Mouse (Mus musculus): ENCODE results near the gene Bicc1. TPM values are rescaled to one million over a fixed set of nuclear protein-coding genes. Genes with fewer than 3 reads are reported as not detected.

Bicc1 gene
- total and polyA plus RNA-seq, 3 experiments, result 13.7 to 17.1 (median 14.6) TPM

GRCm38 (mm10) chr10:70876522-70876921, 283.0 kb downstream of the Bicc1 start:
- intact Hi-C loops (cut with DNase I), result no loop called here
- DNase-seq, result no peak
- Histone ChIP-seq H3K9ac (ENCODE audit: low read depth, low read length) (no peak overlapping the region), H3K4me1 (ENCODE audit: control insufficient read depth, insufficient read depth, low read length) (no peaks in the 10 kb centered on the region; the same call in 1 of the 2 replicates), H3K27me3 (ENCODE audit: control insufficient read depth, insufficient read depth, low read length) (no peaks in the 10 kb centered on the region), H3K4me3 (no peak overlapping the region), H3K79me2 (replicated peaks; ENCODE audit: control insufficient read depth, insufficient read depth, low read length) (no peaks in the 10 kb centered on the region), H3K36me3 (ENCODE audit: control insufficient read depth, insufficient read depth, low read length) (no peaks in the 10 kb centered on the region), H3K27ac (no peak overlapping the region)
- TF ChIP-seq POLR2A (IDR thresholded peaks at IDR 0.05; ENCODE audit: insufficient read depth, low read depth, low read length), result no peak
- 89% methylated on average over 9 of the region's 9 CpGs for WGBS

GRCm38 (mm10) chr10:70876119-70876518, 283.4 kb downstream of the Bicc1 start:
- Histone ChIP-seq H3K9ac (ENCODE audit: low read depth, low read length) (no peak overlapping the region), H3K4me1 (ENCODE audit: control insufficient read depth, insufficient read depth, low read length) (no peaks in the 10 kb centered on the region; the same call in 1 of the 2 replicates), H3K27ac (no peak overlapping the region), H3K36me3 (ENCODE audit: control insufficient read depth, insufficient read depth, low read length) (no peaks in the 10 kb centered on the region), H3K27me3 (ENCODE audit: control insufficient read depth, insufficient read depth, low read length) (no peaks in the 10 kb centered on the region), H3K4me3 (no peak overlapping the region), H3K79me2 (replicated peaks; ENCODE audit: control insufficient read depth, insufficient read depth, low read length) (no peaks in the 10 kb centered on the region)
- DNase-seq, result no peak
- intact Hi-C loops (cut with DNase I), result no loop called here
- TF ChIP-seq POLR2A (IDR thresholded peaks at IDR 0.05; ENCODE audit: insufficient read depth, low read depth, low read length), result no peak
- peak; percentile 41 for TF ChIP-seq CTCF (IDR thresholded peaks at IDR 0.05)
- 69% methylated on average over 8 of the region's 8 CpGs for WGBS

GRCm38 (mm10) chr10:70874994-70875538, 284.4 kb downstream of the Bicc1 start:
- Histone ChIP-seq H3K4me3 (no peak overlapping the region), H3K4me1 (ENCODE audit: control insufficient read depth, insufficient read depth, low read length) (no peaks in the 10 kb centered on the region; the same call in 1 of the 2 replicates), H3K27me3 (ENCODE audit: control insufficient read depth, insufficient read depth, low read length) (no peaks in the 10 kb centered on the region), H3K36me3 (ENCODE audit: control insufficient read depth, insufficient read depth, low read length) (no peaks in the 10 kb centered on the region), H3K9ac (ENCODE audit: low read depth, low read length) (no peak overlapping the region), H3K27ac (no peak overlapping the region), H3K79me2 (replicated peaks; ENCODE audit: control insufficient read depth, insufficient read depth, low read length) (no peaks in the 10 kb centered on the region)
- 58% methylated on average over 12 of the region's 12 CpGs for WGBS
- no peak for TF ChIP-seq POLR2A (IDR thresholded peaks at IDR 0.05; ENCODE audit: insufficient read depth, low read depth, low read length)
- no peak for TF ChIP-seq CTCF (IDR thresholded peaks at IDR 0.05)
- TF ChIP-seq EP300 (IDR thresholded peaks at IDR 0.05; ENCODE audit: insufficient read depth, low read depth, low read length), result no peak
- intact Hi-C loops (cut with DNase I), result no loop called here
- DNase-seq, result no peak

Other genes with a start within 250 kb of the Bicc1 start
- gene Tfam, start 78.6 kb upstream of the Bicc1 start, total RNA-seq (2021), result 10 to 100 TPM; 61.0 to 67.5 TPM
- gene Tfam, start 78.6 kb upstream of the Bicc1 start, polyA plus RNA-seq (2012; rRNA removed), result 8.6 and 13.1 TPM in 2 replicates
- 10 to 100 TPM; 40.5 to 46.8 TPM for gene Ube2d1, start 125.6 kb upstream of the Bicc1 start, total RNA-seq (2021)
- gene Ube2d1, start 125.6 kb upstream of the Bicc1 start, polyA plus RNA-seq (2012; rRNA removed), result 48.7 and 76.4 TPM in 2 replicates
- gene Cisd1, start 185.3 kb upstream of the Bicc1 start, total RNA-seq (2021), result 100 to 1,000 TPM; 295 to 338 TPM
- gene Cisd1, start 185.3 kb upstream of the Bicc1 start, polyA plus RNA-seq (2012; rRNA removed), result 203 and 212 TPM in 2 replicates
- 10 to 100 TPM; 12.6 to 17.9 TPM for gene Ipmk, start 188.1 kb upstream of the Bicc1 start, total RNA-seq (2021)
- gene Ipmk, start 188.1 kb upstream of the Bicc1 start, polyA plus RNA-seq (2012; rRNA removed), result 5.0 and 8.5 TPM in 2 replicates

Measured in heart, adult 2 months (tissue).